Mouse (Mus musculus): ENCODE results near the gene Kif19a. TPM values are rescaled to one million over a fixed set of nuclear protein-coding genes. Genes with fewer than 3 reads are reported as not detected.
A peak's percentile ranks its signal among the peaks of the same experiment; 100 is the strongest.

The Kif19a gene
- total RNA-seq, 1 experiment from 2014 or later = 6.3 TPM

DNA sequence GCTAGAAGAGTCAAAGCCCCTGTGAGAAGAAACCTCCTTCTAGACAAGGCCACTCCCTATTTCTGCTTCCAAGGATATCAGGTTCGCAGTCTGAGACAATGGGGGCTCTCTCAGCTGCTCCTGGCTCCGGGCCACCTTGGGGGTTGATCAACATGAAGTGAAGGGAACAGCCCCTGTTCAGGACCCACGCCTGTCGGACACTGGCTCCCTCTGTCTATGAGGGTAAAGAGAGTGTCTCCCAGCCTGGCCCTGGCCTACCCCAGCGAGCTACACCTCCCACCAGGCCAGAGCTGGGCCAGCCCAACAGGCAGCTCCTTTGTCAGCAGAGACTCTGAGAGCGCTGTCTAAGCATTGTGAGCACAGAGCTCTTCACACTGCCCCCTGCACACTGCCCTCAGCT, 4.7 kb downstream of the Kif19a start:
- ATAC-seq (replicated peaks; ENCODE audit: insufficient number of reproducible peaks, low FRiP score, low TSS enrichment, poor library complexity, severe bottlenecking) = no peak

DNA sequence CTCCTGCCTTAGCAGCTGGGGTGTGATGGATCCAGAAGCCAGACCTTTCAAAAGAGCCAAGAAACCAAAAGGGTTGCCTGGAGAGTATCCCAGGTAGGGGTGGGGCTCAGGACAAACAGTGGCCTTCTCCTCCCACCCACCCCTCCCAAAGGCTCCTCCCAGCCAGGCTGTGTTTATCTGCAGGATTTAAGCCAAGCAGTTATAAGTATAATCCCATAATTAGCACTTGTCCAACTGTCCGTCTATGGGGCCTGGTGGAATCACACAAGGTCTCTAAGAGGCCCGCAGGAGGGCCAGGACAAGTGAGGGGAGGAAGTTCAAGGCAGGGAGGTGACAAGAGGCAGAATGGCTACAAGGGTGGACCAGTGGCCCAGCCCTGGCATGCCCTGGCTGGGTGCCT, 6.7 kb downstream of the Kif19a start:
- no peak for ATAC-seq (replicated peaks; ENCODE audit: insufficient number of reproducible peaks, low FRiP score, low TSS enrichment, poor library complexity, severe bottlenecking)

DNA sequence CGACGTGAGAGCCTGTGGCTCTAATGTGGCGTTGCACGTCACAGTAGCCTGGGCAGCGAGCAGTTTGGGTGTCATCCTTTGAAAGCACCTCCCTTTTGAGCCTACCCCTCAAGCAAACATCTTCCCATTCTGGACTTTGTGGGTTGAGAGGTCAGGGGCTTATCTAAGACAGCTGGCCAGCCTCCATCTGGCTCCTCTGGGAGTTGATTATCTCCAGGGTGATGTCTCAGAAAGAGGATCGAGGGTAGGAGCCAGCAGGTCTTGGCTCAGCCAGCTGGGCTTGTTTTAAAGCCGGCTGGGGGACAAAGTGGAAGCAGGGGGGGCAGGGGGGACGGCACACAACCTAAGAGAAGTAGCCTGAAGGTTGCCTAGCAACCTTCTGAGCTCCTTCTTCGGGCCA, 14.9 kb downstream of the Kif19a start:
- ATAC-seq (replicated peaks; ENCODE audit: insufficient number of reproducible peaks, low FRiP score, low TSS enrichment, poor library complexity, severe bottlenecking) = no peak

DNA sequence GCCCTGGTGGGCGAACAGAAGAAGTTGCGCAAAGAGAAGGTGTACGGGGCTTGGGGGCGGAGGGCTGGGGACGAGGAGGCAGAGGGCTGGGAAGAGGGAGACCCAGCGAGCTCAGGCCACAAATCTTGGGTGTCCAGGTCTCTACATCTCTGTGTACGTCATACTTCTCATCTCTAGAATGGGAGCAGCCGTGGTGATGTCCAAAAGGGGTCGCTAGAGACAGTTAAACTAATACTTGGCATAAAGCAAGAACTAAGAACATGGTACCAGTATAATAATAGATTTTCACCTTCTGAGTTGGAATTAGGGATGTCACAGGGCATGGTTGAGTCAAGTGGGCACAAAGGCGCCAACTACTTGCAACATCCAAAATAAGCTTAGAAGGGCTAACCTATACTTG, 20.7 kb downstream of the Kif19a start:
- ATAC-seq (replicated peaks; ENCODE audit: insufficient number of reproducible peaks, low FRiP score, low TSS enrichment, poor library complexity, severe bottlenecking) = no peak

DNA sequence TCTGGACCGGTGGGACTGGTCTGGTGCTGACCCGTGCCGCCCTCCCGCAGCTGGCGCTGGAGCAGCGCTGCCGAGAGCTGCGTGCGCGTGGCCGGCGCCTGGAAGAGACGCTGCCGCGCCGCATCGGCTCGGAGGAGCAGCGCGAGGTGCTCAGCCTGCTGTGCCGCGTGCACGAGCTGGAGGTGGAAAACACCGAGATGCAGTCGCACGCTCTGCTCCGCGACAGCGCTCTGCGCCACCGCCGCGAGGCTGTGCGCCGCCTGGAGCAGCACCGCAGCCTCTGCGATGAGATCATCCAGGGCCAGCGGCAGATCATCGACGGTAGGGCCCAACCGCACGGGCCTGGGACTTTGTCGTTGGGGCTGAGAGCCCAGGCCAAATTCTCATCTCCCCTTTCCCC, 21.1 kb downstream of the Kif19a start:
- no peak for ATAC-seq (replicated peaks; ENCODE audit: insufficient number of reproducible peaks, low FRiP score, low TSS enrichment, poor library complexity, severe bottlenecking)

DNA sequence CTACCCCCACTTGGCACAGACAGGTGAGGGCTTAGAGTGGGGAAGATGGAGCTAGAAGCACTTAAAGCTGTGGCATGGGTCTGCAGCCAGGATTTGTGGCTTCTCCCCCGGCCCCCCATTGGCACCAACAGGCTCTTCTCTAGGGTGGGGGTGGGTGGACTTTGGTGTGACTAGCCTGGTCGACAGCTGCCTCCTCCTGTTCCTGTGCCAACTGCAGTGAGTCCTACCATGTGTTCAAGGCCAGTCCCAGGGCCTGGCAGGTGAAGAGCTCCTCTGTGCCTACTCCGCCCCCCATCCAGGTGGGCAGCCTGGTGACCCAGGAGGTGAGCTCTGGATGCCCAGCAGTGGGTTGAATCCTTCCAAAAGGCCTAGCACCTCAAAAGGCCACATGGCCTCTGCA, 22.4 kb downstream of the Kif19a start:
- no peak for ATAC-seq (replicated peaks; ENCODE audit: insufficient number of reproducible peaks, low FRiP score, low TSS enrichment, poor library complexity, severe bottlenecking)

DNA sequence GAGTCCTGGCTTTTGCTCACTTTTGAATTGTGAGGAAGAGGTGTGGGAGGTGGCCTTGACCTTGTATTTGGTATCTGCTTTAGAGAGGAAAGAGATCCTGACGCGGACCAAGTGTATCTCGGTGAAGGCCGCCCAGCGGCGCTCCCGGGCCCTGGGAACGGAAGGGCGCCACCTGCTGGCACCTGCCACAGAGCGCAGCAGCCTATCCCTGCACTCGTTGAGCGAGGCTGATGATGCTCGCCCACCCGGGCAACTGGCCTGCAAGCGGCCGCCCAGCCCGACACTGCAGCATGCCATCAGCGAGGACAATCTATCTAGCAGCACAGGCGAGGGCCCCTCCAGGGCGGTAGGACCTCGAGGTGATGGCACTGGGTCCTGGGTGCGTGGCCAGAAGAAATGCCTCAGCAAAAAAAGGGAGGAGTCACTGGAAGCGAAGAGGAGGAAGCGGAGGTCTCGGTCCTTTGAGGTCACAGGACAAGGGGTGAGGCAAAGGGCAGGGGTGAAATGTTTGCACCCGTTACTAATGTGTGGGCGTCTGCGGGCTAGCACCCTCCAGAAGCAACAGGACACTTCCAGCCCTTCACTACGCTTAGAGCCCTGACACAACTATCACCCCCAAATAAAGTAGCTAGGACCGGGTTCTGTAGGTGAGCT, 24.0 kb downstream of the Kif19a start:
- ATAC-seq (replicated peaks; ENCODE audit: insufficient number of reproducible peaks, low FRiP score, low TSS enrichment, poor library complexity, severe bottlenecking) = peak; percentile 59

- ATAC-seq (replicated peaks; ENCODE audit: insufficient number of reproducible peaks, low FRiP score, low TSS enrichment, poor library complexity, severe bottlenecking) = no peak
Observed at GRCm38 (mm10) chr11:114789716-114790115, 24.5 kb downstream of the Kif19a start.

DNA sequence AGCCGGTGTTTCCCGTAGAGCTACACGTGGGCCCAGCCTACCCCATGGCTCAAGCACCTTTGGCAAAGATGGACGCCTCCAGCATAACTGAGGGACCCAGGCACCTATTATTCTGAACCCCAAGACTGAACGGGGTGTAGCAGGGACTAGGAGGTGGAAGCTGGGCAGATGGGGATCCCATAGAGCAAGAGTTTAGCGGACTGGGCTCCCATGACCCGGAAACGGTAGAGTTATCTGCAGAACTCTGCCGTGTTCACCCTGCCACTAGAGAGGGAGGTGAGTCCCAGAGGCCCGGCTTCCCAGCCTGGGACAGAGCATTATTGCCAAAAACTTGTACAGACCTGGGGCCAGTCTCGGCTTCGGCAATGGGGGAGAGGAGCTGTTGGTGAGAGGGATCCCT, 25.0 kb downstream of the Kif19a start:
- ATAC-seq (replicated peaks; ENCODE audit: insufficient number of reproducible peaks, low FRiP score, low TSS enrichment, poor library complexity, severe bottlenecking) = no peak

DNA sequence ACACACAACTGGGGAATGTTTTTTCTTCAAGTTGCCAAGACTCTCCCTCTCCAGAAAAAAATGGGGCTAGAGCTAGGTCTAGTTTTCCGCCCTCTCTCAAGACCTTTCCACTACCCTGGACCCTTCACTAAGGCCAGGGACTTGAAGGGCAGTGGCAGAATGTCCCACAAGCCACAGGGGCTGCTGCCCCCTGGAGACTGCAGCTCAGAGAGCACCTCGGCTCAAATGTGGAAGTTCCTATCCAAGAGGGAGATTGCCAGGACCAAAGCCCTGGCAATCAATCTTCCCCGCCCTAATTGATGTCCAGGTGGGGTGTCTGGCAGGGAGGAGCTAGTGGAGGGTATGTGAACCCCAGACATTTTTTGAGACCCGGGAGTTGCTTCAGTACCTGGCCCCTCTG, 25.7 kb downstream of the Kif19a start:
- no peak for ATAC-seq (replicated peaks; ENCODE audit: insufficient number of reproducible peaks, low FRiP score, low TSS enrichment, poor library complexity, severe bottlenecking)

- ATAC-seq (replicated peaks; ENCODE audit: insufficient number of reproducible peaks, low FRiP score, low TSS enrichment, poor library complexity, severe bottlenecking) = no peak
Observed at GRCm38 (mm10) chr11:114791351-114791889, 26.2 kb downstream of the Kif19a start.

DNA sequence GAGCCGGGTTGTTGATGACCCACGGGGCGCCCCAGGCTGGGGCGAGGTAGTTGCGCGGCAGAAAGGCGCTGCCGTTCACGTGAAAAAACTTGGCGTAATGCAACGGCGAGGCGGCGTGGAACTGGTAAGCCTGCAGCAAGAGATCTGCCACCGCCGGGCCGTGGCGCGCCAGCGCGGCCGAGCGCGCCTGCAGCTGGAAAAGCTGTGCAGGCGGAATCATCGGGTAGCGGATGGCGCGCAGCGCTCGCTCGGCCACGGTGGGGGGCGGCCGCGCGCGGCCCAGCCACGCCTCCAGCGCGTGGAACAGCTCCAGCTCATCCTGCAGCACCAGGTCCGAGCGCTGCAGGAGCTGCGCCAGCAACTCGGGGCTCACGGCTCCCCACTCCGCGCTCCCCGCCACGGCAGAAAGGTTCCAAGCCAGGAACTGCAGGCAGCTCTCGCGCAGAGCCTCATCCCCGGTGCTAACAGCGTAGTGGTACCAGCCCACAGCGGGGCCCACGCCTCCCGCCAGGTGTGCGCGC, 26.8 kb downstream of the Kif19a start:
- ATAC-seq (replicated peaks; ENCODE audit: insufficient number of reproducible peaks, low FRiP score, low TSS enrichment, poor library complexity, severe bottlenecking) = no peak

- ATAC-seq (replicated peaks; ENCODE audit: insufficient number of reproducible peaks, low FRiP score, low TSS enrichment, poor library complexity, severe bottlenecking) = no peak
Observed at GRCm38 (mm10) chr11:114792931-114793494, 27.8 kb downstream of the Kif19a start.

DNA sequence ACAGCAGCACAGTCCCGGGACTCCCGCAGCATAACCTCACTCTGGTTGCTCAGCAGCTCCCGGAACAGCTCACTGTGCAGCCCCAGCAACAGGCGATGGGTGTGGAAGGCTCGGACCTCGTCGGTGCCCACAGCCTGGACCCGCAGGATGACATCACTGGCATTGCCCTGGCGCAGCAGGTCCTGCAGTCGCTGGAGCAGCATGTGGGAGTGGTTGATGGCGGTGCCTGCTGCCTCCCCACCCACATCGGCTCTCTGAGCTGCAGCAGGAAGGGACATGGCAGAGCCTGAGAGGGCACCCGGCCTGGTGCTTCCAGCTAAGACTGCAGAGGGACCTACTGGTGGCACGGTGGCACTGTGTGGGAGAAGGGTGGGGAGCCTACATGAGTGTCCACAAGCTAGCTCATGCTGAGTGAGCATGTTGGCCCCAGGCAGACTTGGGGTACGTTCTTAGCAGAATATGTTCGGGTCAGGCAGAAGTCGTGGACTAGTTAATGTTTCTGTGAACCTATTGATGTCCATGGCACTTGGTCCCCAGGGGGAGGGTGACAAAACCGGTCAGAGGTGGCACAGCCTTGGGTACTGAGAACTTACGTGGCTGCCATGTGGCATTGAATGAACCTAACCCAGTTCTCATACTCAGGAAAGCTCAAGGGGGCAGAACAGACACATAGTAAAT, 28.8 kb downstream of the Kif19a start:
- no peak for ATAC-seq (replicated peaks; ENCODE audit: insufficient number of reproducible peaks, low FRiP score, low TSS enrichment, poor library complexity, severe bottlenecking)

DNA sequence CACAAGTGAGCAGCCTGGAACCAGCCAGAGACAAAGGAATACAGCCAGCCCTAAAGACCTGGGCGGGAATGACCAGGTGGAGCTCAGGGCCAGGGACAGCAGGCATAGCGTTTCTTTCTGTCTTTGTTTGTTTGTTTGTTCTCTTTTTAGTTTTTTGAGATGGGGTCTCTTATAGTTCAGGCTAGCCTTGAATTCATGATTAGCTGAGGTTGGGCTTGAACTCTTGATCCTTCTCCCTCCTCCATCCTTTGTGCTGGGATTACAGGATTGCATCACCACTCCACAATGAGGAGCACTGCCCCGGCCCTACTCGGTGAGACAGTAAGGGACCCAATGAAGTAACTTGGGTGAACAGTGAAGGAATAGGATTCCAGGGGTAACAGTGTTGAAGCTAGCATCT, 29.5 kb downstream of the Kif19a start:
- no peak for ATAC-seq (replicated peaks; ENCODE audit: insufficient number of reproducible peaks, low FRiP score, low TSS enrichment, poor library complexity, severe bottlenecking)

GRCm38 (mm10) chr11:114795231-114795746, 30.1 kb downstream of the Kif19a start:
- ATAC-seq (replicated peaks; ENCODE audit: insufficient number of reproducible peaks, low FRiP score, low TSS enrichment, poor library complexity, severe bottlenecking) = no peak

DNA sequence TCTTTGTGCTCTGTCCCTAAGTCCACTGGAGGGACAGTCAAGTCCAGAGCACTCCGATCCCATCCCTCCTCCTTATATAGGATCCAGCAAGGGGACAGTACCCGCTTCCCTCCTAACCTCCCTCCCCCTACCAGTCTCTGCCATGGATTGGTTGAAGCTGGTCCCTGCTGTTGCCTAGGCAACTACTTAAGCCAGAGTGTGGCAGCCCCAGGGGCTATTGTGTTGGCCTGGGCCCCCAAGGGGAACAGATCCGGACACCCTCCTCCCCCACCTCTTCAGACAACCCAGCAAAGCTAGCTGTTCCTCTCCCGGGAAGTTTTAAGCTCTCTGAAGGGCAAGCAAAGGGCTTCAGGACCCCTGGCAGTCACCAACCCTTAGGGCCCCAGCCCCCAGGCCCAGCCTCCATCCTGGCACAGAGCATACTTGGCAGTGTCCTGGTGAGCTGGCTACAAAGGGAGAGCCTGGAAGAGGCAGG, 30.7 kb downstream of the Kif19a start, which contains the start of gene Btbd17:
Btbd17 (minus strand) TSS at position 98 of the 475 bp plus-strand sequence.
- ATAC-seq (replicated peaks; ENCODE audit: insufficient number of reproducible peaks, low FRiP score, low TSS enrichment, poor library complexity, severe bottlenecking) = no peak

DNA sequence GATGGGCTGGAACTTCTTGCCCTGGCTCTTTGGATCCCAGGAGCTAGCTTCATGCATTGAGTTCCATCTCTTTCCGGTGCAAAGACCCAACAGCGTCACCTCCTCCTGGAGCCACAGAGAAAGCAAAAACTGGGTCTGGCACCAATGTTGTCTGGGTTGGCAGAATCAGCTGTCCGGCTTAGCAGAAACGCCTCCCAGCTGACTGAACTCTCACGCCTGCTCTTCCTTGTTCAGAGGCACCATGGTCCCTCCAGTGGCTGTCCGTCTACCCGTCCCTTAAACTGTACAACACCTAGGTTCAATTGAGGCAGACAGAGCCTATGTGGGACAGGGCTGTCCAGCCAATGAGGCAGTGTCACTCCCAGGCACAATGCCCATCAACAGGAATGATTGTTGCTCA, 32.0 kb downstream of the Kif19a start:
- ATAC-seq (replicated peaks; ENCODE audit: insufficient number of reproducible peaks, low FRiP score, low TSS enrichment, poor library complexity, severe bottlenecking) = no peak

DNA sequence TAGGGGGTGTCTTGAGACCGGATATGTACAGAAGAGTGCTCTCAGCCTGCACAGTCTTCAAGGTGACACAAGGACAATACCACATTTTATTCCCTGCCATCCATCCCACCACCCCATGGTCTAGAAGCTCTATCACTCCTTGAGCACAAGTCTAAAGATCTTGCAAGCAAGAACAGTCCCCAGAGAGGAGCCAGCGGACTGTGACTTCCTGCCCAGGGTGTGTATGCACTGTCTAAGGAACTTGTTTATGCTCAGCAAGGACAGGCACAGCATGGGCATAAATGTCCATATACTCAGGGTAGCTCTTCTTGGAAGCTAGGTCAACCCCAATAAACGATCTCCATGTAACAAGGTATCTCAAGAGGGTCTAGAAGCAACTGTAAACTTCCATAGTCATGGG, 32.8 kb downstream of the Kif19a start:
- no peak for ATAC-seq (replicated peaks; ENCODE audit: insufficient number of reproducible peaks, low FRiP score, low TSS enrichment, poor library complexity, severe bottlenecking)

Measured in monocyte, adult 5-6 weeks (primary cell).